Mouse (Mus musculus) neural tube, embryonic 15.5 days (tissue): ENCODE data around the gene Stx1a. TPM values are rescaled to one million over a fixed set of nuclear protein-coding genes. Genes with fewer than 3 reads are reported as not detected.

Experiments
- ATAC-seq: fragments of 200-750 bp; cut with Nextera tagmentation; 2 replicates; pipeline ENCODE4 v1.8.0; 2017; ENCODE audit warnings: mild to moderate bottlenecking, moderate TSS enrichment, moderate library complexity; ENCODE audit not compliant: low FRiP score
- H3K27ac ChIP-seq: fragments of 300-500 bp; sonication (generic); replicated peaks from 2 replicates; pipeline ENCODE4 v1.5.1; 2015; ENCODE audit warnings: mild to moderate bottlenecking, inconsistent platforms
- H3K27me3 ChIP-seq: fragments of 300-500 bp; sonication (generic); replicated peaks from 2 replicates; pipeline ENCODE4 v1.6.1; 2015; ENCODE audit warnings: inconsistent platforms
- H3K36me3 ChIP-seq: fragments of 300-500 bp; sonication (generic); 2 replicates; pipeline ENCODE4 v1.6.1; 2015; ENCODE audit warnings: inconsistent platforms
- H3K4me1 ChIP-seq: fragments of 300-500 bp; sonication (generic); 2 replicates; pipeline ENCODE4 v1.6.1; 2015; ENCODE audit warnings: inconsistent platforms
- H3K4me2 ChIP-seq: fragments of 300-500 bp; sonication (generic); 2 replicates; pipeline ENCODE4 v1.6.1; 2015; ENCODE audit warnings: inconsistent platforms, mild to moderate bottlenecking, moderate library complexity
- H3K4me3 ChIP-seq: fragments of 300-500 bp; sonication (generic); replicated peaks from 2 replicates; pipeline ENCODE4 v1.5.1; 2015; ENCODE audit warnings: mild to moderate bottlenecking, inconsistent platforms
- H3K9ac ChIP-seq: fragments of 300-500 bp; sonication (generic); replicated peaks from 2 replicates; pipeline ENCODE4 v1.6.1; 2015; ENCODE audit warnings: mild to moderate bottlenecking, inconsistent platforms
- H3K9me3 ChIP-seq: fragments of 300-500 bp; sonication (generic); replicated peaks from 2 replicates; pipeline ENCODE4 v1.6.1; 2016; ENCODE audit warnings: inconsistent platforms
- WGBS: fragments of 180-500 bp; shearing (Covaris S2); methylation state at CpG from one replicate; pipeline ENCODE4 v1.1.7; 2015; ENCODE audit warnings: mixed read lengths; 5-methylcytosine and 5-hydroxymethylcytosine counted together
- polyA plus RNA-seq: library from polyadenylated mRNA; unstranded; fragments of >200 nt; fragmentation: Nextera tagmentation; extraction: Ambion mirVana; gene quantifications from 2 replicates; pipeline ENCODE4 v1.2.1, GENCODE M21; 2015

Gene Stx1a
- polyA plus RNA-seq, 1 experiment from 2014 or later, result 141 TPM

DNA sequence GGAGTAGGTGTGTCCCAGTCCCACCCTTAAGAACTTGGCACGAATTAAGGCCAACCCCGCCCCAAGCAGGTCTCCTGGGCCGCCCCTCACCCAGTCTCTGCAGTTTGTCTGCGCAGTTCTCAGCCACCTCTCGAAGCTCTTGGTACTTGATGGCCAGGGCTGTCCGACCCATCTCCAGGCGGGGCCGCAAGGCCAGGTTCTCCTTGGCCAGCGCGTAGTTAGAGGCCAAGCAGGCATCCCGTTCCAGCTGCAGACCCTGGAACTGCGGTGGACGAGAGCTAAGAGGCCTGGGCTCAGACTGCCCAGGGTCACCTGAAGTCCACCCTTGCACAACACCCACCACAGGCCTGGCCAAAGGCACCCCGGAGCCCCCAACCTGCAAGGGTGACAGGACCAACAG lies 53.1 kb downstream of the Stx1a start:
- H3K4me1 ChIP-seq, result peaks cover 38% of the 10 kb centered on the region
- no peak for ATAC-seq
- no peaks in the 10 kb centered on the region for H3K9me3 ChIP-seq
- H3K36me3 ChIP-seq, result peaks cover 36% of the 10 kb centered on the region
- H3K4me3 ChIP-seq, result peak overlapping the region; percentile 92
- H3K4me2 ChIP-seq, result peak overlapping the region; percentile 84
- H3K9ac ChIP-seq, result peak overlapping the region; percentile 100
- WGBS, result 93% methylated on average over 14 of the region's 14 CpGs
- peaks cover 3% of the 10 kb centered on the region; the same call in 1 of the 2 replicates for H3K27me3 ChIP-seq
- H3K27ac ChIP-seq, result no peak overlapping the region

DNA sequence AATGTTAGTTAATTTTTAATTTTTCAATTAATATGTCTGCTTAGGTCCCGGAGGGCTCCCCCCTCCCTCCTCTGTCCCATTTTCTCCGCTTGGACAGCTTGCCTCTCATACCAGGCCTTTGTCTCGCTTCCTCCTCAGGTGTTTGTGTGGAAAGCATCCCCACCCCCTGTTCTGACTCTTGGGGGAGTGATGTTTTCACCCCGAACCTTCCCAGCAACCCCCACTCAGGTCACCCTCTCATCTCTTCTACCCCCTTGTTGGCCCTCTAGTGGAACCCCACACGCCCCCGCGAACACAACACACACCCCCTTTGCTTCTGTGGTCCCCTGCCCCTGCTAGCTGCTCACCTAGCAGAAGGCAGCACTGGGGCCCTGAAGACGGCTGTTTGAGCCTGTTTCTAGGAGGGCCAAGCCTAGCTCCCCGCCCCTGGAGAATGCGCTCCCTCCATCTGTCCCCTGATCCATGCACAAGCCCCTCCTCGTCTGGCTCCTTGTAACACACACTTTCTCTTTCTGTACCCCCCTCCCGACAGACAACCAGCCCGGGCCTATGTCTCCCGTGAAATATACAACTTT lies 53.7 kb downstream of the Stx1a start:
- Histone ChIP-seq H3K4me1 (peaks cover 38% of the 10 kb centered on the region), H3K4me3 (peak overlapping the region; percentile 92), H3K27ac (peak overlapping the region; percentile 93), H3K9ac (peak overlapping the region; percentile 100), H3K36me3 (peaks cover 31% of the 10 kb centered on the region), H3K9me3 (no peaks in the 10 kb centered on the region), H3K27me3 (peaks cover 5% of the 10 kb centered on the region; the same call in 1 of the 2 replicates), H3K4me2 (peak overlapping the region; percentile 84)
- 11% methylated on average over 14 of the region's 14 CpGs for WGBS
- ATAC-seq, result peak; percentile 33; the same call in 1 of the 2 replicates

DNA sequence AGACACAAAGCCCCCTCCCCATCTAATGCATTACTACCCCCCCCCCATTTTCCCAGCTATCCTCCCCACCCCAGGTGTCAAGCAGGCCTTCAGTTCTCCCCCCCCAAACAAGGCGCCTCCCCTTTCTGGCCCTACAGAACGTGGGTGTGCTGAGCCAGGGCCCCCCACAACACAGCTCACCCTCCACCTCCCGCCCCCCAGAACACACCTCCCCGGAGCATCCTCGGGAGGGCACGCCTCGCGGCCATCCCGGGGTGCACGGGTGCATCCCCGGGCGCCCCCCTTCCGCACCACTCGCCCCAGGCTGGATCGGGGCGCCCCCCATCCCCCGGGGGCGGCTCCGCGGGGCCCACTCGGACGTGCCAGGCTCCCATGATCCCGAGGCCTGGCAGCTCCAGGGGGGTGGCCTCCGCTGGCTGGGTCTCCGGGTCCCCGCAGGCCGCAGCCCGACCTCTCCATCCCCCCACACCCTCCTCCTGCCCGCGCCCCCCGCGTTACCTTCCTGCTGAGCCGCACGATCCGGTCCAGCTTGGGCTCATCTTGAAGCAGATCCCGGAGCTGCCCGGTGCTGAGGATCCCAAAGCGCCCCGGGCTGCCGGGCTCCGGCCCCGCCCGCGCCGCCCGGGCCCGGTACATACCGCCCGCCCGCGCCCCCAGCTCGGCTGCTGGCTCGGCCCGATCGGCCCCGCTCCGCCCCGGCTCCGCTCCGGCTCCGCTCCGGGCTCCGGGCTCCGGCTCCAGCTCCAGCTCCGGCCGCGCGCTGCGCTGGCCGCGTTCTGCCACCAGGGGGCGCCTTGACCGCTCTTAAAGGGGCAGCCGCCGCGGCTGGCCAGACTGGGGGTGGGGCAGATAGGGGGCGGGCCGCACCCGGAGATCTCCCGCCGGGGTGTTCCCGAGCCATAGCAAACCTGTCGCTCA lies 54.5 kb downstream of the Stx1a start, which contains the start of gene Vps37d:
TSS of gene Vps37d (minus strand) at position 703 of the 918 bp plus-strand sequence.
- Histone ChIP-seq H3K9me3 (no peaks in the 10 kb centered on the region), H3K27me3 (peaks cover 6% of the 10 kb centered on the region; the same call in 1 of the 2 replicates), H3K27ac (peak within 1 kb of the TSS; percentile 93), H3K4me2 (peak within 1 kb of the TSS; percentile 84), H3K9ac (peak within 1 kb of the TSS; percentile 100), H3K4me3 (peak within 1 kb of the TSS; percentile 92), H3K36me3 (peaks cover 22% of the 10 kb centered on the region), H3K4me1 (peaks cover 38% of the 10 kb centered on the region)
- under 1% methylated on average over 49 of the region's 83 CpGs for WGBS
- ATAC-seq, result peak; percentile 83

DNA sequence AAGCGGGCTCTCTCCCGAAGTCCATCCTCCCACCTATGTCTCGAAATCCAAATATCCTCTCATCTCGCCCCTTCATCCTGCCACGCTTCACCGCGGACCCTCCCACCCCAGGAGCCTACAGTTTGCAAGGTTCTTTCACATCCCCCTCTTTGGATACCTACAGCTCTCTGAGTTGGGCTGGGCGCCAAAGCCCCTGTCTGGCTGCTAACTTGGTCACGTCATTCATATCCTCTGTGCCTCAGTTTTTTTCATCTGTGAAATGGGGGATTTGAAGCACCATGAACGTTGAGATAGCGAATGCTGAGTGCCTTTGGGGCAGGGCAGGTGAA lies 55.2 kb downstream of the Stx1a start:
- 1% methylated on average over 11 of the region's 11 CpGs for WGBS
- peaks cover 32% of the 10 kb centered on the region for H3K4me1 ChIP-seq
- peak overlapping the region; percentile 84 for H3K4me2 ChIP-seq
- peaks cover 17% of the 10 kb centered on the region for H3K36me3 ChIP-seq
- H3K9me3 ChIP-seq, result no peaks in the 10 kb centered on the region
- peak overlapping the region; percentile 93 for H3K27ac ChIP-seq
- H3K9ac ChIP-seq, result peak overlapping the region; percentile 100
- no peak; the same call in 1 of the 2 replicates for ATAC-seq
- H3K4me3 ChIP-seq, result peak overlapping the region; percentile 92
- H3K27me3 ChIP-seq, result peaks cover 6% of the 10 kb centered on the region; the same call in 1 of the 2 replicates

DNA sequence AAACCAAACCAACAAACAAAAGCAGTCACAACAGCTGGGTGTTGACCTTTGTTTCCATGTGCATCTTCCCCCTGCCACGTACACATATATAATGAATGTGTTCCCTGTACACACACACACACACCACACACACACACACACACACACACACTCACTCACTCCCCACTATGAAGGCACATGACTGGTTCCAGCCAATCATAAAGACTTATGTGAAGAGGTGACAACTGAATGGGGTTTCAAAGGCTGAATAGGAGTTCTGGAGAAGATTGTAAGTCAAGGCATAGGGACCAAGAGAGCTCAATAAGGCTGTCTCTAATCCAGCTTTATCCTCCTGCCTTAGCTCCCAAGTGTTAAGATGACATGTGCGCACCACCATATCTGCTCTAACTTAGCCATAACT lies 56.3 kb downstream of the Stx1a start:
- Histone ChIP-seq H3K27ac (no peak overlapping the region), H3K9ac (no peak overlapping the region), H3K9me3 (no peaks in the 10 kb centered on the region), H3K36me3 (peaks cover 11% of the 10 kb centered on the region), H3K4me3 (no peak overlapping the region), H3K4me1 (peaks cover 21% of the 10 kb centered on the region), H3K27me3 (peaks cover 11% of the 10 kb centered on the region; the same call in 1 of the 2 replicates), H3K4me2 (no peak overlapping the region)
- no peak for ATAC-seq
- WGBS, result 96% methylated on average over 2 of the region's 2 CpGs

DNA sequence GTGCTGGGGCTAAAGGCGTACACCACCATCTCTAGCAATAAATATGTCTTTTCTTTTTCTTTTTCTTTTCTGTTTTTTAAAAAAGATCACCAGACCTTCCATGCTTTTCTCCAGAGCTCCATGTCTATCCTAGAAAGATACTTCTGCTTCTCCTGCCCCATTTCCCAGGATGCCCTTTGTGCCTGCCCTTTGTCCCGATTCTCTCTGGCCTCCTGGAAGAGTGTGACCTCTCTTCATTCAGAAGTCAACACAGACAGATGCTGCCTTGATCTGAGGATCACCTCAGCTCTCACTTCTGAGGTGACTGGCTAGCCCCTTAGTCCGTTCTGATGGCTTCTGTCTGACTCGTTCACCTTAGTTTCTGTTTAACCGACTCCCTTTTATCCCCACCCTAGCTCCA lies 57.3 kb downstream of the Stx1a start:
- ATAC-seq, result no peak
- H3K27me3 ChIP-seq, result peaks cover 11% of the 10 kb centered on the region; the same call in 1 of the 2 replicates
- H3K4me2 ChIP-seq, result no peak overlapping the region
- H3K4me1 ChIP-seq, result peaks cover 21% of the 10 kb centered on the region
- H3K9ac ChIP-seq, result no peak overlapping the region
- H3K36me3 ChIP-seq, result peaks cover 1% of the 10 kb centered on the region; the same call in 1 of the 2 replicates
- WGBS, result 91% methylated on average over 5 of the region's 5 CpGs
- H3K4me3 ChIP-seq, result no peak overlapping the region
- no peak overlapping the region for H3K27ac ChIP-seq
- no peaks in the 10 kb centered on the region for H3K9me3 ChIP-seq

DNA sequence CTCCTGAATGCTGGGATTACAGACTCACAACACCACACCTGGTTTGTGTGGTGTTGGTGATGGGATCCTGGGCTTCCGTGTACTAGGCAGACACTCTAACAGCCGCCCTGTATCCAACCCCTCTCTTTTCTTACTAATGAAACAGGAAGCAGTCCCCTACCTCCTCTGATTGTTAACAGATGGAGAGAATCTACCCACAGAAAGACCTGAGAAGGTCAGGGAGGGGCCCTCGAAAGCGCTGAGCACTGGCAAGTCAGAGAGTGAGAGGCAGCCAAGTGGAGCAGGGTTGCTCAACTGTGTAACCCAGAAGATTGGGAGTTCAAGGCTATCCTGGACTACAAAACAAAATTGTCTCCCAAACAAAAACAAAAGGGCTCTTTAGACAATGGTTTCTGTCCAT lies 63.6 kb downstream of the Stx1a start:
- no peak overlapping the region for H3K4me3 ChIP-seq
- no peaks in the 10 kb centered on the region for H3K9me3 ChIP-seq
- no peaks in the 10 kb centered on the region for H3K36me3 ChIP-seq
- peaks cover 4% of the 10 kb centered on the region; the same call in 1 of the 2 replicates for H3K4me1 ChIP-seq
- 77% methylated on average over 4 of the region's 4 CpGs for WGBS
- peaks cover 49% of the 10 kb centered on the region for H3K27me3 ChIP-seq
- no peak overlapping the region for H3K27ac ChIP-seq
- H3K9ac ChIP-seq, result no peak overlapping the region
- ATAC-seq, result no peak
- no peak overlapping the region for H3K4me2 ChIP-seq

DNA sequence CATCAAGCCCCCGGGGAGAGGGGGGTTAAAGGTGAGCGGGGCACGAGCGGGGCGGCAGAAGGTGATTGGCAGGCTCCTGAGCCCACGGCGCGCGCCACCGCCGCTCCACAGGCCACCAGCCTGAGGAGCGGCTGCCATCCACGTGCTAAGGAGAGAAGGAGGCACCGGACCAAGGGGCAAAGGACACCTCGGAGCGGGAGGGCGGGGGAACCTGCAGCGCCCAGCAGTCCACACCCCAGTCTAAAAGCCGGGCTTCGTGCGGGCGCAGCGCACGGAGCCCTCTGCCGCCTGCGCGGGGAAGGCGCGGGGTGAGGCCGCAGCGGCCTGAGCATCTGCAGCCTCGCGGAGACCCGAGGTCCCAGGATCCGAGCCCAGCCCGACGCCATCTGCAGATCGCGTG lies 66.4 kb downstream of the Stx1a start, which contains the start of gene Mlxipl:
TSS of gene Mlxipl (plus strand) at position 238 of the 400 bp plus-strand sequence.
- no peaks in the 10 kb centered on the region for H3K36me3 ChIP-seq
- WGBS, result 5% methylated on average over 37 of the region's 39 CpGs
- no peak for ATAC-seq
- H3K4me1 ChIP-seq, result peaks cover 4% of the 10 kb centered on the region; the same call in 1 of the 2 replicates
- H3K4me3 ChIP-seq, result no peak within 1 kb of the TSS
- H3K9ac ChIP-seq, result no peak within 1 kb of the TSS
- H3K27me3 ChIP-seq, result peaks cover 53% of the 10 kb centered on the region
- no peaks in the 10 kb centered on the region for H3K9me3 ChIP-seq
- no peak within 1 kb of the TSS; the same call in 1 of the 2 replicates for H3K4me2 ChIP-seq
- H3K27ac ChIP-seq, result no peak within 1 kb of the TSS

Other genes with a start within 250 kb of the Stx1a start
- not detected in 2 replicates for gene Tmem270, start 116.7 kb upstream of the Stx1a start, polyA plus RNA-seq
- not detected in 2 replicates for gene Cldn13, start 108.0 kb upstream of the Stx1a start, polyA plus RNA-seq
- gene Mettl27, start 91.1 kb upstream of the Stx1a start, polyA plus RNA-seq, result 4.2 and 9.2 TPM in 2 replicates
- 0.13 and 10.1 TPM in 2 replicates for gene Cldn4, start 76.5 kb upstream of the Stx1a start, polyA plus RNA-seq
- 0.96 and 16.8 TPM in 2 replicates for gene Cldn3, start 37.3 kb upstream of the Stx1a start, polyA plus RNA-seq
- 73.0 and 77.0 TPM in 2 replicates for gene Abhd11, start 14.3 kb upstream of the Stx1a start, polyA plus RNA-seq
- 40.6 and 44.5 TPM in 2 replicates for gene Dnajc30, start 40.7 kb downstream of the Stx1a start, polyA plus RNA-seq
- 75.0 and 87.9 TPM in 2 replicates for gene Bud23, start 41.5 kb downstream of the Stx1a start, polyA plus RNA-seq
- 30.3 and 34.0 TPM in 2 replicates for gene Vps37d, start 54.8 kb downstream of the Stx1a start, polyA plus RNA-seq
- 0.79 and 0.84 TPM in 2 replicates for gene Mlxipl, start 66.4 kb downstream of the Stx1a start, polyA plus RNA-seq
- gene Tbl2, start 126.2 kb downstream of the Stx1a start, polyA plus RNA-seq, result 15.8 and 17.5 TPM in 2 replicates
- gene Bcl7b, start 144.8 kb downstream of the Stx1a start, polyA plus RNA-seq, result 44.6 and 46.4 TPM in 2 replicates
- gene Baz1b, start 163.8 kb downstream of the Stx1a start, polyA plus RNA-seq, result 23.6 and 27.1 TPM in 2 replicates
- 11.0 and 14.8 TPM in 2 replicates for gene Fzd9, start 227.7 kb downstream of the Stx1a start, polyA plus RNA-seq